Mouse (Mus musculus) small intestine, adult 2 months (tissue): ENCODE data around the gene Ttpal.

Experiments
- CTCF ChIP-seq: fragments of 200-500 bp; IDR thresholded peaks from 2 replicates; pipeline ENCODE4 v1.5.1; 2012; ENCODE audit warnings: low read depth, mild to moderate bottlenecking, control low read depth, inconsistent platforms, low read length, moderate library complexity, mixed read lengths; ENCODE audit not compliant: insufficient replicate concordance, insufficient read length; ENCODE audit errors: extremely low read depth
- POLR2A ChIP-seq: fragments of 200-500 bp; IDR thresholded peaks from 2 replicates; pipeline ENCODE4 v1.6.1; 2012; ENCODE audit warnings: low read depth, mild to moderate bottlenecking, control low read depth, inconsistent platforms, low read length, moderate library complexity

GRCm38 (mm10) chr2:163590211-163590610 lies 11.9 kb upstream of the Ttpal start:
- TF ChIP-seq POLR2A (no peak), CTCF (no peak)
